Mouse (Mus musculus) T-helper 2 cell (primary cell): ENCODE measurements around the gene Bpifb2.

Source experiments
- in situ Hi-C: fragments of 300-600 bp; cut with MboI, MseI; formaldehyde crosslinking; loops from one replicate; pipeline ENCODE4 v1.15.1; 2025; ENCODE audit warnings: high pct_unique_total_duplicates

The Bpifb2 gene

DNA sequence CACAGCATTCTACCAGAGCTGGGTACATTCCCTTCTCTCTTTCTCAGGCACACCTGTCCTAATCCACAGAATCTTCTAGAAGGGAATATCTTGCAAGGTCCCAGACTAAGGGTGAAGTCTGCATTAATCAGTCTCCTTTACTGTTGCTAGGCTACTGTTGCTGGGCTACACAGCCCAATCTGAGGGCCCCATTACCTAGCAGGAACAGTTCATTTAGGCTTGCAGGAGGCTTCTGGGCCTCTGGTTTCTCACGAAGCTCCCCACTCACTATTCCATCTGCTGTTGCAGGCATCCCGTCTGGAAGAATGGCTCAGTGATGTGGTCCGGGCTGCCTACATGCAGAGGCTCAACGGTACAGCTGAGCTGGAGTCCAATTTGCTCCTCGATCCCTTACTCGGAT is 56.3 kb downstream of the Bpifb2 start:
- in situ Hi-C loops, result loop anchor here (10.0 kb wide), 1 partner anchor 256 kb away; no protein-coding TSS in a partner anchor

DNA sequence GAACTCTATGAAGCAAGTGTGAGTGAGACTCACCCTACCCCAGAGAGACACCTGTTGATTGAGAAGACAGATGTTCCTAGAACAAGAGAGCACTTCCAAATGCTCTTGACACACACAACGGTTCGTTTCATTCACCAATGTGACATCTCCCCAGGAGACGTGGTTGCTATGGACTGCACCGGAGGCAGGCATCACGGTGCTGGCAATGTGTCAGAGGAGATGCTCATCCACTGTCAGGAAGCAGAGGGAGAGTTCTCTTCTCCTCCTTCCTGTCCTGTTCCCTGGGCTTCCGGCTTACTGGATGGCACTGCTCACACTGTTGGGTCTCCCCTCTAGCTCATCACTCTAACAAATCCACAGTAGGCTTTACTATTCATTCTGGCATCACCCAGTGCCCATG is 58.5 kb downstream of the Bpifb2 start:
- in situ Hi-C loops, result loop anchor here (10.0 kb wide), 1 partner anchor 259 kb away; no protein-coding TSS in a partner anchor

DNA sequence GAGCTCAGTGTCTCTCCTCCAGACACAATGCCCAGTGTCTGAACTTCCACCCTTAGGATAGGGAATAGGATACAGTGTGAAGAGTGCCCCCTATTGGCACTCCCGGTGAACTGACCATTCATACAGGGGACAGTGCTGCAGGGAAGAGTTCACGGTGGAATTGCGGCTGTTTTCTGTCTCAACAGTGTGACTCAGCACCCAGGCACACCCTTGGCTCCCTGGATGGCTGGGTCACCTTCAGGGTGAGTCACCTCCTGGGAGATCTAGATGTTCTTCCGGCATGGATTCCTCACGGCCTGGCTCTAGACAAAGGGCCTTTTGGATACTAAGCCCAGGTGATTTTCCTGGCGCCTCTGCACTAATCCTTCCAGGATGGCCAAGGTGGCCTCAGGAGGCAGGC is 60.5 kb downstream of the Bpifb2 start:
- in situ Hi-C loops, result loop anchor here (10.0 kb wide), 1 partner anchor 261 kb away; no protein-coding TSS in a partner anchor

- in situ Hi-C loops, result loop anchor here (10.0 kb wide), 1 partner anchor 263 kb away; no protein-coding TSS in a partner anchor
These were observed 63.0 kb downstream of the Bpifb2 start, which contains the start of gene Bpifb4 for GRCm38 (mm10) chr2:153937843-153938242. Gene Bpifb4 (plus strand): TSS chr2:153938212.

GRCm38 (mm10) chr2:153943537-153943936 is 68.7 kb downstream of the Bpifb2 start:
- in situ Hi-C loops, result no loop called here

GRCm38 (mm10) chr2:153944567-153944966 is 69.7 kb downstream of the Bpifb2 start:
- in situ Hi-C loops, result no loop called here
